Mouse (Mus musculus) embryonic facial prominence, embryonic 14.5 days (tissue): ENCODE measurements around the gene Gm17660. TPM values are rescaled to one million over a fixed set of nuclear protein-coding genes. Genes with fewer than 3 reads are reported as not detected.

Experiments used
- ATAC-seq: fragments of 200-750 bp; cut with Nextera tagmentation; 2 replicates; pipeline ENCODE4 v1.8.0; 2017; ENCODE audit warnings: low read depth, moderate number of reproducible peaks, moderate TSS enrichment
- DNase-seq: peaks from one replicate; pipeline ENCODE4 v3.0.0-alpha.2; 2015; ENCODE audit warnings: low spot score
- H3K27ac ChIP-seq: fragments of 300-500 bp; sonication (generic); replicated peaks from 2 replicates; pipeline ENCODE4 v1.5.1; 2014; ENCODE audit warnings: low read depth, mild to moderate bottlenecking, low read length, moderate library complexity
- H3K27me3 ChIP-seq: fragments of 300-500 bp; sonication (generic); replicated peaks from 2 replicates; pipeline ENCODE4 v1.6.1; 2014; ENCODE audit warnings: low read length; ENCODE audit not compliant: control insufficient read depth, insufficient read depth
- H3K36me3 ChIP-seq: fragments of 300-500 bp; sonication (generic); 2 replicates; pipeline ENCODE4 v1.6.1; 2014; ENCODE audit warnings: low read length, mixed read lengths; ENCODE audit not compliant: control insufficient read depth, insufficient read depth
- H3K4me1 ChIP-seq: fragments of 300-500 bp; sonication (generic); 2 replicates; pipeline ENCODE4 v1.6.1; 2014; ENCODE audit warnings: antibody characterized with exemption, low read length; ENCODE audit not compliant: control insufficient read depth, insufficient read depth
- H3K4me2 ChIP-seq: fragments of 300-500 bp; sonication (generic); 2 replicates; pipeline ENCODE4 v1.6.1; 2014; ENCODE audit warnings: low read depth, mild to moderate bottlenecking, low read length, moderate library complexity, mixed read lengths
- H3K4me3 ChIP-seq: fragments of 300-500 bp; sonication (generic); 2 replicates; pipeline ENCODE4 v1.5.1; 2014; ENCODE audit warnings: low read depth, mild to moderate bottlenecking, low read length
- H3K9ac ChIP-seq: fragments of 300-500 bp; sonication (generic); 2 replicates; pipeline ENCODE4 v1.6.1; 2014; ENCODE audit warnings: low read depth, mild to moderate bottlenecking, low read length, moderate library complexity, mixed read lengths
- H3K9me3 ChIP-seq: fragments of 300-500 bp; sonication (generic); 2 replicates; pipeline ENCODE4 v1.6.1; 2016; ENCODE audit warnings: low read length; ENCODE audit not compliant: control insufficient read depth
- WGBS: fragments of 180-500 bp; shearing (Covaris S2); extraction: QIAGEN DNeasy Blood & Tissue Kit; methylation state at CpG from one replicate; pipeline ENCODE4 v1.1.7; 2014; 5-methylcytosine and 5-hydroxymethylcytosine counted together
- polyA plus RNA-seq: library from polyadenylated mRNA; unstranded; fragments of >200 nt; fragmentation: Nextera tagmentation; extraction: Ambion mirVana; gene quantifications from 2 replicates; pipeline ENCODE4 v1.2.1, GENCODE M21; 2014

Gm17660 gene
- polyA plus RNA-seq, result 0.47 TPM in 1 of 2 replicates, not detected in the other

DNA sequence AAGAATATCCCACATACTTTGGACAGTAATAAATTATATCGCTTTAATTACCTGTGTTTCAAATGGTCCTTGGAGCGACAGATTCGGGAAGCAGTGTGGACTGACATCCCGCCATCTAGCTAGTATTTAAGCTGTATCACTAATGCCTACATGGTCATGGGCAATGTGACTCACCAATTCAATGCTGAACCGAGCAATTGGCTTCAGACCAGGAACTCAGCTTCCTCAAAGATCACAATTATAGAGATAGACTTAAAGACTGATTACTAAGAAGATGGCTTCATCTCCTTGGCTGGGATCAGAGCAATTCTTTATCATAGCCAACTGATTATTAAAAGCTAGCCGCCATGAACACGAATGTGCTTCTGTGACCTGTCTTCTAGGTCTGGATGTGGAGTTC lies at the start of gene Gm17660:
TSS of gene Gm17660 (minus strand) at position 101 of the 400 bp plus-strand sequence.
- no peak within 1 kb of the TSS for H3K27ac ChIP-seq
- ATAC-seq (no peak), DNase-seq (no peak)

DNA sequence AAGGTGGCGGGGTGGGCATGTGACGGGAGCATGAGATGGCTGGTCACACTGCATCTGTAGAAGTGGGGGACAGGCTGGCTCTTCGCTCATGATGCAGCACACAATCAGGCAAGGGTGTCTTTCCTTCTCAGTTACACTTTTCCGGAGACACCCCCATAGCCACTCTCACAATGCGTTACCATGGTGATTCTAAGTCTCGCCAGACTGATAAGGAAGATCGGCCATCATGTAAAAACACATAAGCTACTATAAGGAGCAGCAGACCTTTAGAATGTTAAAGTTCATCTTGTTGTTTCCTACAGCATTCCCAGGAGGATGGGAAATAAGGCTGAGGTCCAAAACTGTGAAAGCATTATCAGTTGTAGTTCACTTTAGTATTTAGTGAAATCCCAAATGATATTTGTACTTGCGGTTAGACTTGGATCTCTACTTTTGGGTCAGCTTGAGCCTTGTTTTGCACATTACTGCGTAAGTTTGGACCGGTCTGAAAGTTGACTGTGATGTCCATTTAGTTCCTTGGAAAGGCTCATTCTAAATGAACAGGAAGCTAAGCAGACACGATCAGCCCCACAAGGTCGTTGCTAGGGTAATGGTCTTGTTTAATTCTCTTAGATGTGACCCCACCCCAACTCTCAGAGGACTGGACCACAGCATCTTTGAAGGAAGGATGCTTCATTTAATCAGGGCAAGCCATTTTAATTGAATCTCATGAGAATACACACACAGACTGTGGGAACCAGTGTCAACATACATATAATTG lies 49.3 kb upstream of the Gm17660 start:
- Histone ChIP-seq H3K27ac (no peak overlapping the region), H3K4me1 (peaks cover 7% of the 10 kb centered on the region; the same call in 1 of the 2 replicates), H3K36me3 (no peaks in the 10 kb centered on the region), H3K9ac (no peak overlapping the region), H3K9me3 (no peaks in the 10 kb centered on the region), H3K27me3 (no peaks in the 10 kb centered on the region), H3K4me2 (no peak overlapping the region), H3K4me3 (no peak overlapping the region)
- ATAC-seq (peak; percentile 13; the same call in 1 of the 2 replicates), DNase-seq (peak; percentile 55)
- 84% methylated on average over 12 of the region's 12 CpGs for WGBS

More for the DNA sequence above, at the start of gene Gm17660:
- no peak within 1 kb of the TSS for H3K4me3 ChIP-seq
- no peaks in the 10 kb centered on the region for H3K9me3 ChIP-seq
- H3K4me1 ChIP-seq, result no peaks in the 10 kb centered on the region
- no peaks in the 10 kb centered on the region for H3K36me3 ChIP-seq
- WGBS, result 94% methylated on average over 7 of the region's 7 CpGs
- no peak within 1 kb of the TSS for H3K4me2 ChIP-seq
- no peak within 1 kb of the TSS for H3K9ac ChIP-seq
- H3K27me3 ChIP-seq, result no peaks in the 10 kb centered on the region

- H3K4me2 ChIP-seq, result no peak overlapping the region
- H3K27ac ChIP-seq, result no peak overlapping the region
- peaks cover 7% of the 10 kb centered on the region; the same call in 1 of the 2 replicates for H3K4me1 ChIP-seq
- no peak for ATAC-seq
- H3K27me3 ChIP-seq, result no peaks in the 10 kb centered on the region
- no peak overlapping the region for H3K9ac ChIP-seq
- H3K4me3 ChIP-seq, result no peak overlapping the region
- WGBS, result 83% methylated on average over 6 of the region's 6 CpGs
- no peak for DNase-seq
- no peaks in the 10 kb centered on the region for H3K9me3 ChIP-seq
- H3K36me3 ChIP-seq, result no peaks in the 10 kb centered on the region
Observed at GRCm38 (mm10) chr5:104124016-104124658, 46.7 kb upstream of the Gm17660 start.

- peak overlapping the region; percentile 63 for H3K27ac ChIP-seq
- DNase-seq (peak; percentile 64), ATAC-seq (no peak)
- H3K4me1 ChIP-seq, result peaks cover 28% of the 10 kb centered on the region
- no peak overlapping the region for H3K9ac ChIP-seq
- H3K36me3 ChIP-seq, result no peaks in the 10 kb centered on the region
- no peaks in the 10 kb centered on the region for H3K9me3 ChIP-seq
- no peak overlapping the region for H3K4me3 ChIP-seq
- 72% methylated on average over 4 of the region's 4 CpGs for WGBS
- no peaks in the 10 kb centered on the region for H3K27me3 ChIP-seq
- no peak overlapping the region for H3K4me2 ChIP-seq
Observed at GRCm38 (mm10) chr5:104115890-104116289, 38.5 kb upstream of the Gm17660 start.

GRCm38 (mm10) chr5:104115118-104115517 lies 37.7 kb upstream of the Gm17660 start:
- Histone ChIP-seq H3K4me2 (peak overlapping the region; percentile 14; the same call in 1 of the 2 replicates), H3K27ac (peak overlapping the region; percentile 78), H3K9ac (no peak overlapping the region), H3K9me3 (no peaks in the 10 kb centered on the region), H3K4me3 (no peak overlapping the region), H3K27me3 (no peaks in the 10 kb centered on the region), H3K4me1 (peaks cover 34% of the 10 kb centered on the region), H3K36me3 (no peaks in the 10 kb centered on the region)
- peak; percentile 82 for DNase-seq
- WGBS, result 42% methylated on average over 14 of the region's 14 CpGs
- peak; percentile 45 for ATAC-seq

DNA sequence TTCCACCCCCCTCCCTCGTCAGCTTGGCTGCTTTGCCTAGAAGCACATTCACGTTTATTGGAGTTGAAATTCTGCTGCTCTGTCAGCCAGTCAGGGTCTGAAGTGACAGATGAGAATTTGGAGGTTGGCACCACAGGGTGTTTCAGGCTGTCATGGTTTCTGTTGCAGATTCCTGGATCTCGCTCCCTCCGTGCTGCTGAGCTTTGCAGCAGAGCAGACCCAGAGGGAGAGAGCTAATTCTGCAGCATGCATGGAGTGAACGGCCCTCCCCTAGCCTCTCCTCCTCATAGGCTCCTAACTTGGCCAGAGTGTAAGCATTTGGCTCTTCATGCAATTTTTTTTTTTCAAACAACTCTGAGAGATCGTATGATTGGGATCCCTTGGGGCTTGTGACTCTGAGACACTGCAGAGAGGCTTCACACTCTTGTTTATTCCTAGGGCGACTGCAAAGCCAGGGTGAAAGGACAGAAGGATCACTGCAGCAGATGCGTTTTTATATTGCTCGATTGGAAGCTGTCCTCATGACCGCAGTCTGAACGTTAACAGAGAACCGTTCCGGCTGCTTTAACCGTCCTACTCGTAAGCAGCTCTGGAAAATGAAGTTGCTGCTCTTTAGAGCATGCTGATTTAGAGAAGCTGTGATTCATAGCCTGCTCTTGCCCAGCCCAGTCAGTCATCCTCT lies 36.2 kb upstream of the Gm17660 start, which contains the start of gene Sparcl1:
TSS of gene Sparcl1 (minus strand) at position 243 of the 682 bp plus-strand sequence.
- peak; percentile 78 for DNase-seq
- ATAC-seq, result peak; percentile 39; the same call in 1 of the 2 replicates
- Histone ChIP-seq H3K9ac (peak within 1 kb of the TSS; percentile 51), H3K36me3 (no peaks in the 10 kb centered on the region), H3K9me3 (no peaks in the 10 kb centered on the region), H3K4me2 (peak within 1 kb of the TSS; percentile 48), H3K4me1 (peaks cover 49% of the 10 kb centered on the region), H3K27me3 (no peaks in the 10 kb centered on the region), H3K27ac (peak within 1 kb of the TSS; percentile 78), H3K4me3 (peak within 1 kb of the TSS; percentile 28)
- WGBS, result 19% methylated on average over 15 of the region's 15 CpGs

GRCm38 (mm10) chr5:104112511-104112910 lies 35.1 kb upstream of the Gm17660 start:
- peak overlapping the region; percentile 78 for H3K27ac ChIP-seq
- peak overlapping the region; percentile 51 for H3K9ac ChIP-seq
- no peaks in the 10 kb centered on the region for H3K9me3 ChIP-seq
- no peaks in the 10 kb centered on the region for H3K36me3 ChIP-seq
- ATAC-seq (no peak), DNase-seq (no peak)
- no peaks in the 10 kb centered on the region for H3K27me3 ChIP-seq
- H3K4me3 ChIP-seq, result peak overlapping the region; percentile 28
- peaks cover 57% of the 10 kb centered on the region for H3K4me1 ChIP-seq
- H3K4me2 ChIP-seq, result peak overlapping the region; percentile 48
- WGBS, result 18% methylated on average over 5 of the region's 5 CpGs

DNA sequence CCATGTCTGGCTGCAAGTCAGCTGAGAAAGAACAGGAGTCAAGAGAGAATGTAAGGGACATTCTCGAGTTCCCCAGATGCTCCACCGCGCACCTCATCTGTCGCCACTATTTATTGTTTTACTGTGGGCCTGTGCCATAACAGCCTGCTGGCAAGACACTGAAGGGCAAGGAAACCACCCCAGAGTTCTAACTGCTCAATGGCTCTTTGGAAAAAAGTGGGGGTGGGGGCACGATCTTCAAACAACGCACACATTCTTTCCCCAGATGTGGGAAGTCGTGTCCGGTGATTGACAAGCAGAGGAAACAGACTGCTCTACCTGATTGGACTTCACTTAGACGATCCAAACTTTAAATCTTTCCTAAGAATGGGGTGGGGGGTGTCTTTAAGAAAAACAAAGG lies 34.6 kb upstream of the Gm17660 start:
- H3K4me3 ChIP-seq, result peak overlapping the region; percentile 28
- H3K27me3 ChIP-seq, result no peaks in the 10 kb centered on the region
- no peaks in the 10 kb centered on the region for H3K9me3 ChIP-seq
- no peaks in the 10 kb centered on the region for H3K36me3 ChIP-seq
- H3K27ac ChIP-seq, result peak overlapping the region; percentile 78
- ATAC-seq, result no peak
- peak; percentile 61 for DNase-seq
- 7% methylated on average over 9 of the region's 9 CpGs for WGBS
- peak overlapping the region; percentile 48 for H3K4me2 ChIP-seq
- H3K4me1 ChIP-seq, result peaks cover 57% of the 10 kb centered on the region
- peak overlapping the region; percentile 51; the same call in 1 of the 2 replicates for H3K9ac ChIP-seq
